Mouse (Mus musculus) lung, postnatal 0 days (tissue): Measurements from ENCODE around the gene Fam166a.

Experiments used
- CTCF ChIP-seq: IDR thresholded peaks from 2 replicates; pipeline ENCODE4 v1.5.1; 2016; ENCODE audit warnings: antibody characterized with exemption, mild to moderate bottlenecking
- EP300 ChIP-seq: IDR thresholded peaks from 2 replicates; pipeline ENCODE4 v1.6.1; 2016; ENCODE audit warnings: antibody characterized with exemption, mild to moderate bottlenecking, control low read depth

GRCm38 (mm10) chr2:25228995-25229530 is 10.5 kb downstream of the Fam166a start:
- TF ChIP-seq EP300: no peak
- no peak for TF ChIP-seq CTCF
